In genomic region chr10:95302211-95303163, GRCm38 (mm10) we compare ENCODE assay signal across 21 mouse cellular contexts. TPM values are rescaled to one million over a fixed set of nuclear protein-coding genes. Genes with fewer than 3 reads are reported as not detected.
DNase-seq lines count a peak whose midpoint lies in the region; ATAC-seq and TF ChIP-seq lines count a peak whose summit lies in the region.
"Had no signal": no experiment of that assay in that cellular context is flagged by ENCODE, and none has a peak within 500 bp of the region (broad histone marks: within the 10 kb centered on the region; RNA-seq: fewer than 3 reads in every experiment).

No protein-coding gene starts in this region.

- H3K79me2 ChIP-seq in CH12.LX (replicated peaks; ENCODE audit: control insufficient read depth, extremely low read depth, insufficient read depth, poor library complexity, severe bottlenecking): no peaks in the 10 kb centered on the region; the same call in 1 of the 2 replicates

- H3K36me3 ChIP-seq in CH12.LX (replicated peaks in 1 of 2; ENCODE audit: control insufficient read depth in 1 of 2, insufficient read depth in 1 of 2, low read length in 1 of 2): peaks cover 0 to 2% of the 10 kb centered on the region in 2 experiments
- H3K36me3 ChIP-seq: hindbrain, embryonic 15.5 days; midbrain, embryonic 10.5 days had no signal

- no peaks in the 10 kb centered on the region for H3K9me3 ChIP-seq in CH12.LX (replicated peaks; ENCODE audit: low read length)
- H3K9me3 ChIP-seq: G1E; heart, embryonic 10.5 days; hindbrain, embryonic 15.5 days; midbrain, embryonic 10.5 days had no signal

- H3K4me3 ChIP-seq in CH12.LX (replicated peaks in 1 of 3; ENCODE audit: low read depth in 2 of 3, low read length in 2 of 3, poor library complexity in 1 of 3): no peak overlapping the region
- H3K4me3 ChIP-seq: heart, embryonic 10.5 days; hindbrain, embryonic 15.5 days; layer of hippocampus, adult 2 months; midbrain, embryonic 10.5 days had no signal

- 0 out of 2 replicates have a peak, but pooled peaks have one; percentile 25 for TF ChIP-seq EP300 in CH12.LX (IDR thresholded peaks at IDR 0.05; ENCODE audit: low read length)

- no peak overlapping the region for H3K27ac ChIP-seq in CH12.LX (ENCODE audit: insufficient read depth, low read depth)
- H3K27ac ChIP-seq: heart, embryonic 10.5 days; hindbrain, embryonic 15.5 days; layer of hippocampus, adult 2 months; midbrain, embryonic 10.5 days had no signal

- ATAC-seq in common myeloid progenitor, adult 5-6 weeks (replicated peaks; ENCODE audit: low read depth, poor library complexity, severe bottlenecking): 0 out of 2 replicates have a peak, but pooled peaks have one; percentile 28
- ATAC-seq in frontal cortex, adult (ENCODE audit: low TSS enrichment): no peak

- no peaks in the 10 kb centered on the region for H3K27me3 ChIP-seq in CH12.LX (replicated peaks)
- H3K27me3 ChIP-seq: hindbrain, embryonic 15.5 days had no signal

- intact Hi-C loops in heart, postnatal 36 days (cut with DNase I): no loop called here

- TF ChIP-seq POLR2A in CH12.LX (IDR thresholded peaks at IDR 0.05; ENCODE audit: low read depth, low read length): no peak

- in situ Hi-C loops in CH12.LX (cut with MboI; ENCODE audit: low pct_ligation_motif_present, low pct_unique_long_range_greater_than_20kb, low sequenced_read_pairs): no loop called here

- TF ChIP-seq CTCF in CH12.LX (conservative IDR thresholded peaks at IDR 0.05 in 1 of 2, IDR thresholded peaks at IDR 0.05 in 1 of 2; ENCODE audit: low read depth in 2 of 2, low read length in 2 of 2): no peak

- no peak overlapping the region for H3K9ac ChIP-seq in CH12.LX (ENCODE audit: insufficient read depth, low read depth)
- H3K9ac ChIP-seq: hindbrain, embryonic 15.5 days; lung, embryonic 14.5 days had no signal

- no peak for TF ChIP-seq RAD21 in CH12.LX (IDR thresholded peaks at IDR 0.05; ENCODE audit: low read depth, low read length)

- dilution Hi-C loops in CH12.LX (cut with MboI; ENCODE audit: extremely low pct_ligation_motif_present, extremely low pct_unique_long_range_greater_than_20kb, low sequenced_read_pairs): no loop called here

- H3K4me2 ChIP-seq in CH12.LX (ENCODE audit: insufficient read depth, low read depth, poor library complexity, severe bottlenecking): no peak overlapping the region; the same call in 1 of the 2 replicates
- H3K4me2 ChIP-seq: hindbrain, embryonic 15.5 days; lung, embryonic 14.5 days had no signal

- H3K4me1 ChIP-seq in CH12.LX (ENCODE audit: control insufficient read depth in 1 of 2, insufficient read depth in 2 of 2): peaks cover 36 to 69% of the 10 kb centered on the region in 2 experiments

- peak; percentile 74 for DNase-seq in heart, adult 11 months
- DNase-seq in heart, postnatal 36 days: no peak
- no peak for DNase-seq in CH12.LX (ENCODE audit: extremely low read depth)
- peak; percentile 67 for DNase-seq in lung, postnatal 36 days
- DNase-seq in MN1 (ENCODE audit: low spot score): no peak
- DNase-seq in urinary bladder, postnatal 14 days (ENCODE audit: low spot score): no peak
- DNase-seq: adrenal gland, postnatal 36 days; cerebellum, adult 9-10 months; gastrocnemius, postnatal 25 days; heart, postnatal 10 days; kidney, adult 11 months; kidney, postnatal 10 days; lung, embryonic 14.5 days; right cerebral cortex, postnatal 4 days had no signal

TF ChIP-seq in CH12.LX, 34 proteins besides CTCF, POLR2A, EP300 and RAD21:
- TF ChIP-seq CHD2 (IDR thresholded peaks at IDR 0.05; ENCODE audit: low read length) (no peak), BHLHE40 (IDR thresholded peaks at IDR 0.05; ENCODE audit: low read depth, low read length) (no peak), MAFK (IDR thresholded peaks at IDR 0.05; ENCODE audit: insufficient replicate concordance, low read length) (no peak), SMC3 (IDR thresholded peaks at IDR 0.05; ENCODE audit: low read depth, low read length) (no peak), MEF2A (IDR thresholded peaks at IDR 0.05; ENCODE audit: borderline replicate concordance, low read depth, low read length) (no peak), NELFE (IDR thresholded peaks at IDR 0.05; ENCODE audit: low read depth, low read length) (no peak), CHD1 (IDR thresholded peaks at IDR 0.05; ENCODE audit: low read depth, low read length) (no peak), ZNF384 (IDR thresholded peaks at IDR 0.05; ENCODE audit: low read depth, low read length) (peak; percentile 82)

RNA-seq across cellular contexts. Expression of gene Cradd, which starts 21.4 kb away (rescaled TPM):
- 10 to 100 TPM in 1 of 2 experiments, 1 to 10 TPM in 1; 8.8 to 12.5 TPM for total RNA-seq in heart, postnatal 36 days (2021)
- total RNA-seq in CH12.LX (2012; rRNA removed) (5.6 and 6.0 TPM in 2 replicates), CH12.LX (2014; rRNA removed) (5.2 and 5.6 TPM in 2 replicates)
- polyA plus RNA-seq in CH12.LX (2012; ENCODE audit: insufficient read length, low read depth): 8.2 and 8.8 TPM in 2 replicates
- 0.53 and 3.7 TPM in 2 replicates for total RNA-seq in common myeloid progenitor, adult 5-6 weeks (2017)

Comparison
In these comparisons a context has a peak if more than half of its experiments do, and no peak if none do; other contexts are left out.
1. DNase-seq: peak in heart, adult 11 months (single experiment) and lung, postnatal 36 days (single experiment); none in heart, postnatal 36 days (0 of 2), CH12.LX (single experiment), MN1 (single experiment) and urinary bladder, postnatal 14 days (single experiment).